Mouse (Mus musculus) cerebellum, adult 18-20 months (tissue): Measurements from ENCODE around the gene Snd1.

Experiments
- DNase-seq, 2 experiments: peaks; one replicate each; pipeline ENCODE4 v3.0.0; 2021

The Snd1 gene

GRCm38 (mm10) chr6:28474839-28475238, at the start of gene Snd1:
Gene Snd1, plus strand, starts transcription at chr6:28475139.
- DNase-seq = no peak

DNA sequence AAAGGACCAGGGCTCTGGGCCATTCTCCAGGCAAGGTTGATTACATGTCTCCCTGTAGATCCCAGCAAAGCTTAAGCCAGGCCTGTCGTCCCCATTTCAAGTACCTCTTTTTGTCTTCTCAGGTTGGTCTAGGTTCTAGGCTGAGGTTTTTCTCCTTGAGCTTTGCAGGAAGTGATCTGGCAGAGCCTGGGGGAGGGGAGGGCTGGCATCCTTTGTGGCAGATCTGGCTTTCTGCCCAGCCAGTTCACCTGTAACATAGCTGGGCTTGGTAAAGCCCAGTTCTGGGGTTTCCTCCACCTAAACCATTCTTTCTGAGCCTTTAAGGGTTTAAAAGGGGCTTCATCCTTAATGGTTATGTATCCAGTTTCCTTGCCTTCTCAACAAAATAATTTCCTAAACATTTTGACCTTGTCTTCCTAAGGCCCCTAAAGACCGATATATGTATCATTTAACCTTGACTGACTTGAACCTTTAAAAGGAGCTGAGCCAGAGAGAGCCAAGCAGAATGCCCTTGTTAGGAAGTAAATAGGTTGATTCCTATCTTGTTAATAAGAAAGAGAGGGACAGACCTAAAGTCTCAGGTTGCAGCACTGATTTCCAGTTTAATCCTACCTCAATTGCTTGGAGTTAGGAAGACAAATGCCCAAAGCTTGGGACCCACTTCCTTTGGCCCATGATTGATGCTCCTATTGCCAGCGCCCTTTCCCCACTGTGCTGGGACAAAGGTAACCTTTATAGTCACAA, 47.7 kb upstream of the Snd1 start, which contains the start of gene Fscn3:
Gene Fscn3, plus strand, starts transcription at position 694 of the 744 bp plus-strand sequence.
- DNase-seq = peak; percentile 38 to 48

DNA sequence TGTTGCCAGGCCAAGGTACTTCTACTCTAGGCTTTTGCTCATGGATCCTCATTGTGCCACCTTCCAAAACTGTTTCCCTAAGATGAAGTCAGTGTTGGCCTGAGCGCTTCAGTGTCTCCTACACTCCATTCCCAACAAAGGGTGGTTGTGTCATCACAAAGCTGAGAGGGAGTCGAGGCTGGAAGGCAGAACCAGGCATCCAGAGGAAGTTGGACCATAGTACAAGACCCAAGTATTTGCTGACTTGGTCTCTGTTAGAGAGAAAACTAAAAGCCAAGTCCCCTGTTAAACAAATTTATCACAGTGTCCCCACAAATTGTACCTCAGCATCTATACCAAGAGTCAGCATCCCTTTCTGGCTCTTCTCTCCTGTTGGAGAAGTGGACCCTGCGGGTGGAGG, 46.6 kb upstream of the Snd1 start, which contains the start of gene Gcc1:
Gene Gcc1, minus strand, starts transcription at position 101 of the 400 bp plus-strand sequence.
- no peak for DNase-seq

DNA sequence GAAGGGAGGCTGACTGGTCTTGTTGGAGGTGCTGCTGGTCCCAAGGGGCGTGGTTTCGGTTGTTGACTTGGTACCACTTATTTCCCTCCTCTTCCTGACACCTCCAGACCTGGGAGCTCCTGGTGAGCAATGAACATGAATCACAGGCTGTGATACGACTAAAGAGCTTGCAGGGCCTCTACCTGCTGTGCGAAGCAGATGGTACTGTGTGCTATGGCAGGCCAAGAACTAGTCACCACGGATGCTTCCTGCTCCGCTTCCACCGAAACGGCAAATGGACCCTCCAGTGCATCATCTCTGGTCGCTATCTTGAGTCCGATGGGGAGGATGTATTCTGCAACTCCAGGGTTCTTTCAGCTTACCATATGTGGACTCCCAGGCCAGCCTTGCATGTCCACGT, 45.1 kb upstream of the Snd1 start:
- peak; percentile 52 to 58 for DNase-seq

DNA sequence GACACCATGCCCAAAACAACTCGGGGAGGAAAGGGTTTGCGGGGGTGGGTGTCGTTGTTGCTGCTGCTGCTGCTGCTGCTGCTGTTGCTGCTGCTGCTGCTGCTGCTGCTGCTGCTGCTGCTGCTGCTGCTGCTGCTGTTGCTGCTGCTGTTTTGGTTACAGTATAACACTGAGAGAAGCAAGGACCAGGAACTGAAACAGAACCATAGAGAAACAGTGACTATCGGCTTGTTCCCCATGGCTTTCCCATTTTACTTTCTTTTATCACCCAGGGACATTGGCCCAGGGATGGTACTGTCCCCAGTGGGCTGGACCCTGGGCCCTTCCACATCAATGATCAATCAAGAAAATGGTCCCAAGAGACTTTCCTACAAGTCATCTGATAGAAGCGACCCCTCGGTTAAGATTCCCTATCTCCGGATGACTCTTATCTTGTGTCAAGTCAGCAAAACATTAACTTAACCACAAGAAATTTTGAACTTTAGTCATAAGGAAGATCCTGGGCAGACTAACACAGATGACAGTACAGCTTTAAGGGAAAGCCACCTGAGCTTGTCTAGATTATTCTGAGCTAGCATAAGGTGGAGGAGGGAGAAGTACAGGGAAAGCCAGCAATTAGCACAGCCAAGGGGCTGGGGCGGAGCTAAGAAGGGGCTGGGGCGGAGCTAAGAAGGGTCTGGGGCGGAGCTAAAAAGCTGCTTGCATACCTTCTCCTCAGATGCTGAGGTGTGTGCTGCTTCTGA, 44.0 kb upstream of the Snd1 start:
- no peak for DNase-seq

GRCm38 (mm10) chr6:28431538-28431855, 43.4 kb upstream of the Snd1 start:
- no peak for DNase-seq

DNA sequence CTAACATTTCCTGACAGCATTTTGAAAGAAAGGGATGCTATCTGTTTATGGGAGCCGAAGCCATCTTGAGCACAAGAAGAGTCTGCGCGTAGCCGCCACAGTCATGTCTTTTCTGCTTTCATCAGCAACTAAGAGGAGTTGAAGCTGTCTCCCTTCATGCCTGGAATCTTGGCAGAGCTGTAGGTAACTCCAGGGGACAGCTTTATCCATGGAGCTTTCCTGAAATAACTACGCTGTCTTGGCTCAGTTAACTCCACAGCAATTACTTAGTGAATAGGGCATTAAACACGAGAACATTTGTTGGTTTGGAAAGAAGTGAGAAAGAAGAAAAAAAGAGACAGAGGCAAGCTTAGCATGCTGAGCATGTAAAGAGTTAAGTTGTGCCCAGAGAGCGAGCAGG, 27.0 kb upstream of the Snd1 start:
- no peak for DNase-seq

DNA sequence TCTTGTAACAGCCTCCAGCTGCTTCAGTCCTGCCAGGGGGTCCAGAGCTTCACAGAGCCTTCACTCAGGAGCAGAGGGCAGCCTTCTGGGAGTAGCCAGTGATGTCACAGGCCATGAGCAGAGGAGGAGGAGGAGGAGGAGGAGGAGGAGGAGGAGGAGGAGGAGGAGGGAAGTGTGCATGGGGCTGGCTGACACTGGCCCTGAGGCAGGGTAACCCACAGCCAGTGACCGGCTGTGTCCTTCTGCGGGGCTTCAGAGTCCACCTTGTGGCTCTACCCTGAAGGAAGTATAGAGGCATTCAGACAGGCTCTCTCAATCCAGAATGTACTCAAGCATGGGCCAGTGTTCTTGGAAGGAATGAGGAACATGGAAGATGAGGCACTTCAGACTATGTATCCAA, 25.7 kb upstream of the Snd1 start, which contains the start of gene Pax4:
Gene Pax4, minus strand, starts transcription at position 101 of the 400 bp plus-strand sequence.
- DNase-seq = no peak

GRCm38 (mm10) chr6:28450481-28450880, 24.5 kb upstream of the Snd1 start:
- DNase-seq = no peak

- DNase-seq = no peak
These were observed 24.0 kb upstream of the Snd1 start for GRCm38 (mm10) chr6:28450977-28451376.

DNA sequence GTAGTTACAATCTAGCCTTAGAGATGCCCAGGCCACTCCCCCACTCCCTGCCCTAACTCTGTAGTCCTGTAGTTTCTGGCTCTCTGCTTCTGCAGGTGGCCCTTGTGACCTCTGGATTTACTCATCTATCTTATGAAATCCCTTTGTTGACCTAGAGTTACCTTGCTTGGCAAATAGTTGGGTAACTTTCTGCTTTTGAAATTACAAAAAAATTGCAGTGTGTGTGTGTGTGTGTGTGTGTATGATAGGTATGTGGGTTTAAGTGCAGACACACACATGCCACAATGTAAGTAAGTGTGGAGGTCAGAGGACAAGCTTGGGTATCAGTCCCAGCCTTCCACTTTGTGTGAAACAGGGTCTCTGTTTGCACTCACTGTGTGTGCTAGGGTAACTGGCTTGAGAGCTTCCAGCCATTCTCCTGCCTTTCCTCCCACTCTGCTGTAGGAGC, 15.7 kb upstream of the Snd1 start:
- no peak for DNase-seq

- peak; percentile 84 to 89 for DNase-seq
These were observed 14.4 kb upstream of the Snd1 start for GRCm38 (mm10) chr6:28460534-28460933.

DNA sequence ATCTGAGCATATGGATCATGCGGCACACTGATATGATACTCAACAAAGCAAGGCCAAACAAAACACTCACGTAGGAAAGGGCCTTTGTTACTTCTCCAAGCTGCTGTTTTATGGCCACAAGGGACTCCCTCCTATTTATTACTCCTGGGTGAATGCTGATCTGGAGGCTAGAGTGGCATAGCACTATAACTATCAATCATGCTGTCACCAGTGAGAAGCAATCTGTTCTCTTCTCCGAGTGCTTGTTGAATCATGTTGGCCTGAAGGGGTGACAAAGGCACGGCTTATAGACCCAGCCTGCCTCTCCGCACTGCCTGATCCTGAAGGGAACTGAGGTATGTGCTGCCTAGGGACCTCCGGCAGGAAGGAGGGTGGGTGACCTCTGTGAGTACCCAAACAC, 10.3 kb upstream of the Snd1 start:
- DNase-seq = no peak

- DNase-seq = no peak
These were observed 4.8 kb upstream of the Snd1 start for GRCm38 (mm10) chr6:28470017-28470602.

DNA sequence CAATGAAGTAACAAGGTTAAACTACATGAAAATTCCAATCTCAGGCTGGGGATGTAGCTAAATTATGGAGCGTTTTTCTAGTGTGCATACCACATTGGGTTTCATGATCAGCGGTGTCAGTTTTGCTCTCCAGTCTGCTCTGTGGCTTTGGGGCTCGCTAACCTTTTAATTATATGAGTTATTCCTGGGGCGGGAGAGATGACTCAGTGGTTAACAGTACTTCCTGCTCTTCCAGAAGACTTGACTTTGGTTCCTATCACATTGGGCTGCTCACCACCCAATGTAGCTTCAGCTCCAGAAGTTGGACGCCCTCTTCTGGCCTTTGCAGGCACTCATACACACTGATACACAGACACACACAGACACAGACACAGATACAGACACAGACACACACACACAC, 4.3 kb upstream of the Snd1 start:
- no peak for DNase-seq

DNA sequence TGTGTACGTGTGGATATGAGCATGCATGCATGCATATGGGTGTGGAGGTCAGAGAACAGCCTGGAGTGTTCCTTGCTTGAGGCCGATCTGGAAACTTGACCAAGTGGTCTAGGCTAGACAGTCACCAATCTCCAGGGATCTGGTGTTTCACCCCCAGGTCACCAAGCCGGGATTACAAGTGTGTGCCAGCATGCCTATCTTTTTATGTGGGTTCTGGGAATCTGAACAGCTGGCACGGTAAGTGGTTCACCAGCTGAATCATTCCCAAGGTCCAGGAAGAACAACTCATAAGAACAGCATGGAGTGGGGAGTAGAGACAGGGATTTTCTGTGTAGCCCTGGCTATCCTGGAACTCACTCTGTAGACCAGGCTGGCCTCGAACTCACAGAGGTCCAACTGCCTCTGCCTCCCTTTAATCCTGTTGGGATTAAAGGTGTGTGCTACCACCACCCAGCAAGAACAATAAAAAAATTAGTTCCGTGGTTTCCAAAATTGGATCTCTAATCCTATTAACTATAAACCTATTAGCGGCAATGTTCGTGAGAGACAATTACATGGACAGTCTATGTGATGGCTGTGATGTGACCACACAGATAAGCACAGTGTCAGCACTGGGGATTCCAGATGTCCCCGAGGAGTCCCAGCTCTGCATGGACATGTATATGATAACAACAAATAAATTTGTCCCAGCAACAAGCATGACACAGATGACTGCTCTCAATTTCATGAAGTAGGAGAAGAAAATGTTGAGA, 3.5 kb upstream of the Snd1 start:
- no peak for DNase-seq

DNA sequence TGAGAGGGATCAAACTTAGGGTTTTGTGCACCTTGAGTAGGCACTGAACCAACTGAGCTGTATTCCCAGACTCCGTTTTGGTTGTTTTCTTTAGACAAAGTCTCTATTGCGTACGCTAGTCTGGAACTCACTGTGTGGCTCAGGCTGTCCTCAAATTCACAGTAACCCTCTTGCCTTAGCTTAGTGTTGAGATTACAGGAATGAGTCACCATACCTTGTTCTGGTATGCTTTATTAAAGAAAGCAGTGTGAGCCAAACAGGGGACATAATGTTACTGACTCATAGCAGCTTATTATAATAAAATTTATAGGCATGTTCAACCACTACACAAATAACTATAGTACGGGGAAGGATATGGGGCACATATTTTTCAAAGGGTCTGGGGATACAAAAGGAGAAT, 728 bp upstream of the Snd1 start:
- DNase-seq = no peak

- DNase-seq = peak; percentile 97 to 100
These were observed 5.2 kb downstream of the Snd1 start for GRCm38 (mm10) chr6:28479865-28480751.

GRCm38 (mm10) chr6:28480752-28481492, 6.0 kb downstream of the Snd1 start:
- no peak for DNase-seq

GRCm38 (mm10) chr6:28482711-28483315, 7.9 kb downstream of the Snd1 start:
- no peak for DNase-seq

- DNase-seq = no peak
These were observed 11.1 kb downstream of the Snd1 start for GRCm38 (mm10) chr6:28486008-28486407.
